Mouse (Mus musculus) urinary bladder, adult 18-20 months (tissue): ENCODE results near the gene Gab2.

ENCODE experiments used
- DNase-seq, 2 experiments: peaks; one replicate each; pipeline ENCODE4 v3.0.0; 2022; ENCODE audit warnings: low spot score in 2 of 2, mixed read lengths in 2 of 2

Gene Gab2

DNA sequence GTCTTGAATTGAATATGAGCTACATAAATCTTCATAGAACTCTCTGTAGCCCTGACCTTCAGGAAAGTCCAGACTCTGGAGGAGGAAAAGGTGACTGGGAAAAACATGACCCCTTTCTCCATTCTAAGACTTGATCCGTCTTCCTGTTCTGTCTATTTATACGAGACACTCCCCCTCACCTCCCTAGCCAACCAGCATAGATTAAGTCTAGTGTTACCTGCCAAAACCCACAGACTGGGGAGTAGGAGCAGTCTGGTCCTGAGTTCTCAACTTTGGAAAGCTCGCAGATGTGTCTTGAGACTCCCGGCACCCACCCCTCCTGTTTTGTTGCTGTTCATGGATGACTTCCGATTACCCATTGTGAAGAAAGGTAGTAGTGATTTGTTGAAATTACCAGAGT lies 166.8 kb downstream of the Gab2 start:
- peak in 1 of 2 experiments; percentile 16 for DNase-seq

DNA sequence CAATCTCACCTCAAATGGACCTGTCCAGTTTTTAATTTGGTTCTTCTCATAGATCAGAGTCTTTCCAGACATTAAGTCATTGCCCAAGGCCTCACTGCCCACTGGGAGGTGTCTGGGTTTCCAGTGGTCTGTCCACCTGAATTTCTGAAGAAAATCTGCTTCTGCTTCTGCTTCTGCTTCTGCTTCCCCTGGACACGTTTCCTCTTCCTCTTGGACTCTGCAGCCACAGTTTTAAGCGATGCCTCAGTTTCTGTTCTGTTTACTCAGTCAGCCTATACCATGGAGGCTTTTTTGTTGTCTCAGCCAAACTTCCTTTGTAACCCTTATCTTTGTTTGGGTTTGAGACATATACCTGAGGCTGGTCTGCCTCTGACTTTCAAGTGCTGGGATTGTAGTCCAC lies 170.3 kb downstream of the Gab2 start:
- no peak for DNase-seq

DNA sequence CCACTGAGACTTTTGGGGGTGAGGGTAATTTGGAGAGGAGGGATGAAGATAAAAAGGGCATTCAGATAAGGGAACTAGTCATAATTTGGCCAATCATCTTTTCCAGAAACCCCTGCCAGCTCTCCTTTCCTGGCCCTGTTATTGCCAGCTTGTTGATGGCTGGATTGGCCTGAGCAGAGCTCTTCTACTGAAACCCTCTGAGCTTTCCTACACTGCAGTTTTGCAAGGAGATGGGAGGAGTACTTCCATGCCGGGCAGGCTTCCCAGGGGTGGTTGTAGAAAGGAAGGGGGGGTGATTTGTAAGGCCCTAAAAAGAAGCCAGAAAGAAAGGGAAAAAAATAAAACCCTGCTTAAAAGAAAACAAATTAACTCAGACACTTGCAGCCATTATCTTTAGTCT lies 181.2 kb downstream of the Gab2 start:
- peak in 1 of 2 experiments; percentile 74 for DNase-seq

DNA sequence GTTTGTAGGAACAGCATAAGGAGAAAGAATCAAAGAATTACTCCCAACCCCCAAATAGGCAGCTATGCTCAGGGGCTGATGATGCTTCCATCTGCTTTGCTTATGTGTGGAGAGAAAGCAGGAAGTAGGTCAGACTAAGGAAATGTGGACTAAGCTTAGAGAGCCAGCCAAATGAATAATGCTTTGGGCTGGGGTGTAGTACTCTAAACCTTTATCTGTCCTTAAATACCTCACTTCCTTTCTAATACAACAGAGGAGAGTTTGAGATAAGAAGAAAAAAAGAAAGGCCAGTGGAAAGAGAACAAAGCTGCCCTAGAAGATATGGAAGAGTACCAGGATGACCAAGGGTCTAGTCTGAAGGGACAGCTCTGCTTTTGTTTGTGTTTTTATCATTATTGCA lies 189.0 kb downstream of the Gab2 start:
- DNase-seq = no peak

DNA sequence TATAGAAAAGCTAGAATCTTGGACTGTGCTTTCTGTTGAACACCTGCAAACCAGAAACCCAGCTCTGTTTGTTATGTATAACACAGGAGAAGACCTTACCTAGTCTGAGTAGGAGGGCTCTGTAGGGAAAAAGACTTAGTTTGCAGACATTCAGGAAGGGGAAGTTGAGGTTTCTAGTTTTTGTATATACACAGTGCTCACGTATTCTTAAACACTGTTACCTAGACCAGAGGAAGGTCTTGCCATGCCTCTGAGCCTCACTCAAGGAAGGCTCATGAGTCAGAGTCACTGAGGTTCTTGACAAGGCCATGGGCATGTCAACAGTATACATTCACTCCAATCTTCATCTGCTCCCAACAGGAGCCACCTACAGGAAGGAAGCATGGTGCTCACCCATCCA lies 189.7 kb downstream of the Gab2 start:
- no peak for DNase-seq

DNA sequence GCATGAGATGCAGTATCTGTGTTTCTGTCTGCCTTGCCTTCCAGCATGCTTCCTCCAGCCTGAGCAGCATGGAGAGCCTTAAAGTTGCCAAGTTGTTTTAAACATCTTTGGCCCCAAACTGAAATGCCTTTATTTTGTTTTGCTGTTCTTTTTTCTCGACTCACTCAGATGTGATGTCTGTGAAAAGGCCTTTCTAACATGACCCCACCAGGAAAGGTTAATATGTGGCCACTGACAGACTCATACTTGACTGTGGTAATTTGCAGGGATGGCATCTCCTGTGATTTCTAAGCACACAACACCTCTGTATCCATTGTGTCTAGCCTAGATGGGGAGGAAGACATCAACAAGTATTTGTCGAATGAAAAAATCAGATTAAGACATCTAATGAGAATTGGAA lies 215.6 kb downstream of the Gab2 start:
- no peak for DNase-seq

DNA sequence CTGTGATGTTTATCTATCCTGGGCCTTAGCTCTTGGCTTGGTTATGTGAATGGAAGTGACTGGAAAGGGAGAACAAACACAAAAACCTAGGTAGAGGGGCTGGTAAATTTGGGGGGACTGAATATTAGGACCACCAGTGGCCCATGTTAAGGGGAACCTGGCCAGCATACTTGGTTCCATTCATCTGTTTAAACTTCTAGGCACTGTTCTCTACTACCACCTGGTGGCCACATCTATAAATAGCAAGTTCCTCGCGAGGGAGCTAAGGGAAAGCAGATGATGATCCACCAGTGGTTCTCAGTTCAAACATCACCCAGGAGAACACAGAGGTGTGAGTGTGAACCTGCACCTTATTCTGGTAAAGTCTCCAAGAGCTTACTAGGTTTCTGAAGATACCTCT lies 216.1 kb downstream of the Gab2 start:
- DNase-seq = peak; percentile 16 to 24

DNA sequence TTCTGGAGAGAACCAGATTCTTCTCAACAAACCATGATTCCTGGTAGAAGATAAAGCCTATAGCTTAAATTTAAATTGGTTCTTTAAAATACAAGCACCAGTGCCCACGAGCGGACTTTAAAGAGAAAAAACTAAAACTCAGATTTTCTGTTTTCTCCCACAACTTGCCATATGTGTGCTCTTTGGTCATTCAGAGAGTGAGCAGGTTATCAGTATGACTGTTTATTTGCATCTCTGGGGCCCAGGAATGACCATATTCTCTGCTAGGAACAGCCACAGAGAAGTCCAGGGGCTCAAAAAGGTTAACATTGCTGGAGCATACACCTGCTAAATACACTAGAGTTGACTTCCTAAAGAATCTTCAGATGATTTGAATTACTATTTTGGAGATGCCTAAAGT lies 216.9 kb downstream of the Gab2 start:
- no peak for DNase-seq

DNA sequence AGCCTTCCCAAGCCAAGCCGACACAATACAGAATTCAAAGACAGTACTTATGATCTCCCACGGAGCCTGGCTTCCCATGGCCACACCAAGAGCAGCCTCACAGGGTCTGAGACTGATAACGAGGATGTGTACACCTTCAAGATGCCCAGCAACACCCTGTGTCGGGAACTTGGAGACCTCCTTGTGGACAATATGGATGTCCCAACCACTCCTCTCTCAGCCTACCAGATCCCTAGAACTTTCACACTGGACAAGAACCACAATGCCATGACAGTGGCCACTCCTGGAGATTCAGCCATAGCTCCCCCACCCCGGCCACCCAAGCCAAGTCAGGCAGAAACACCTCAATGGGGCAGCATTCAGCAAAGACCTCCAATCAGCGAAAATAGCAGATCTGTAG lies 217.6 kb downstream of the Gab2 start:
- no peak for DNase-seq

DNA sequence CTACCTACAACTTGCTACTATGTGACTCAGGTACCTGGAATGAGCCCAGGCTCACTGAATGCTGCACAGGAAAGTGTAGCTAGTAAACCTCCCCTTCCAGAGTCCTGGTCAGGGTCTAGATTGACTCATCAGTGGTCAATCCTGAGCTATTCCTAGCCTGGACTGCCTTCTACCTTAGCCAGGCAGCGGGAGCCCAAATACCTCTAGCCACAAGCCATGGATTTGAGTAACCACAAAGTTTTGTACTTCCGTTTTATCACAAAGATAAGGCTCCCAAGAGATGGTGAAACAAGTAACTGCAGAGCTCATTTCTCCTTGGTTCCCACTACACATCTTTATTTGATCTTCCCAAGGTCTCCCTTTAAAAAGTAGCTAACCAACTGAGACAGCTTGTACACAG lies 219.5 kb downstream of the Gab2 start:
- no peak for DNase-seq

DNA sequence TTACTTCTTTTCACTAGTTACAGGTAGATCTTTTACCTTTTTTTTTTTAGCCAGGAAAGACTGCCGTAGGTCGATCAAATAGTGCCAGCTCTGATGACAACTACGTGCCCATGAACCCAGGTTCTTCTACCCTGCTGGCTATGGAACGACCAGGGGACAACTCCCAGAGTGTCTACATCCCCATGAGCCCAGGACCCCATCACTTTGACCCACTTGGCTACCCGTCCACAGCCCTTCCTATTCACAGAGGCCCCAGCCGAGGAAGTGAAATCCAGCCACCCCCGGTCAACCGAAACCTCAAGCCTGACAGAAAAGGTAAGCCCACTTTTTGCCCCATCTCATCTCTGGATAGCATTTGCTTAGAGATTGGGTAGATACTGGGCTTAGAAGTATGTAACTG lies 219.9 kb downstream of the Gab2 start:
- DNase-seq = no peak

DNA sequence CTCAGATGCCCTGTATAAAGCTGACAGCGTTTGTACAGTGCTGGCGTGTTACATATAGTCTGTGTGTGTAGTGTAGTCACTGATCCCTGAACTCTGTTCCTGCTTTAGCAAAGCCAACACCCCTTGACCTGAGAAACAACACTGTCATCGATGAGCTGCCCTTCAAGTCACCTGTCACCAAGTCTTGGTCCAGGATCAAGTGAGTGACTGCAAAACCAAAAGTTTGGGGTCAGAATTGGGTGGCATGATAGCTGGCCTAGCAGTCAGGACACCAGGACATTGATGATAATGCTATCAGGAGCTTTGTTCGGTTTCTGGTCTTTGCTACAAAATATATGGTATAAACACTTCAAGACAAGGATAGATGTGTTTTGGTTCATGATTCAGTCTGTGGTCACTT lies 220.9 kb downstream of the Gab2 start:
- no peak for DNase-seq

DNA sequence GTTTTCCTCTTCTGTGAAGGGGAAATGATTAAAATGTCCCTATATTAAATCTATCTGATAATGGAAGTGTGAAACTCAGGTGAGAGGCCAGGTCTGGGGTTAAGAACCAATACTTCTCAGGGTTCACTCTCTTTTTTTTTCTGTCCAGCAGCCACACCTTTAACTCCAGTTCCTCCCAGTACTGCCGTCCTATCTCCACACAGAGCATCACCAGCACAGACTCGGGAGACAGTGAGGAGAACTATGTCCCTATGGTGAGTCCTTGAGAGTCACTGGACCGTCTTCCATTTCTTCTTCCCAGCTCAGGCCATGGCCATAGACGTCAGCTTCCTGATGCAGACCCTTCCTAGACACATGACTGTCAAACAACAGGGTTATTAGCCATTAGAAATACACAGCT lies 221.5 kb downstream of the Gab2 start:
- DNase-seq = no peak

DNA sequence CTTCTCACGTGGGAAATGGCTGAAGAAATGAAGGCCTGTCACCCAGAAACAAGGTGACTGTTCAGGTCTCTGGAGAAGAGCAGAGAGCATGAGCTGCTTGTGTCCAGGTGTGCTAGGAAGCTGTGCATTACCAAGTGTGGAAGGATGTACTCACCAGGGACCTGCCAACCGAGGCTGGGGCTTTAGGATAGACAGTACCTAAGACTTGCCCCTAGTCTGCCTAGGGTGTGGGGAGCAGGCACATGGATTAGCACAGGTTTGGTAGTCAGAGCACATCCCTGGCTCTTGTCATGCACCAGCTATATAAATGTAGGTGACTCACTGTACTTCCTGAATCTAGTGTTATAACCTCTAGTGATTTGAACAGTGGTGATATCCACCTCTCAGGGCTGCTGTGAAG lies 222.2 kb downstream of the Gab2 start:
- no peak for DNase-seq

DNA sequence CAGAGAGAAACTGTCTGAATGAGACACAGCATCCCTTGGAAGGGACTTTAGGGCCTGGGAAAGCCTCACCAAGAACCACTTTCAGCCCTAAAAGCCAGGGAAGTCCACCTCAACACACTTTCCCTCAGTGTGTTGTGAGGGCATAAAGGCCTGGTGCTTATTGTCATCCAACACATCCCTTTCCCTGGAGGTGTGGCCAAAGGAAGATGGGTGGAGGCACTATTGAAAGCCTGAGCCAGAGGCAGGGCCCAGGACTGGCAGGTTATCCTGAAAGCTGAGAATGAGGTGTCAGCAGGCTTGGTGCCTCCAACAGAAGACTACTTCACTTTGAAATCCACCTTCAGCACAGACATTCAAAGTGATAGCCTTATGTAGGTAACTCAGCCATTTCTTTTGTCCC lies 223.1 kb downstream of the Gab2 start:
- no peak for DNase-seq

DNA sequence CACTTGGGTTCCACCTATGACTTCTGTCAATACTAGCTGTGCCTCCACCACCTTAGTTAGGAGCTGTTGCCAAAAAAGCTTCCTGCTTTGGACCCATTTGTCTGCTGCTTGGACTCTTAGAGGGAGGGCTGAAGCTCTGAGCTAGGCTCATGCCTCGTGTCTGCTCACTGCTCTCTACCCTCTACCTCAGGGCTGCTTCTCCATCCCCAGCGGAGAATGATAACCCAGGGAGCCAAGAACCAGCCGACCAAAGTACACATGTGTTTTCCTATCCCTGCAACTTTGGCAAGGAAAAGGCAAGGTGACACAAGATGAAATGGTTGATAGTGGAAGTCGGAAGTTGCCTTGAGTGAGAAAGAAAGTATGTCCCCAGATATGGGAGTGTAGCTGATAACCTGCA lies 223.8 kb downstream of the Gab2 start:
- DNase-seq = peak in 1 of 2 experiments; percentile 0

DNA sequence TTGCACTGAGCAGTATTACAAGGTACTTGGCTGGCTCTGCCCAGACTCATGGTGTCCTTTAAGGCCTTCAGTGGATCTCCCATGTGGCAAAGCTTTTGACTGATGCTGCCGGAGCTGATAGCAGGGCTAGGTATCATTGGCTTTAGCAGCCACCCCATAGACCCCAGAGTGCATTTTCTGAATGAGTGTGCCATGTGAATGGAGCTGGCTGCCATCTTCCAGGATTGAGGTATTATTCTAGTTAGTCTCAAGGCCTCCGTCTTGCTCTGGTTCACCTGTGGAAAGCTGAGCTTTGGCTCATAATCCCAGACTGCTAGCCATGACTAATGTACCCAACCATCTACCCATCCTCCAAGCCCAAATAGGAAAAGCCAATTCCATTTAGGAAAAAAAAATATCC lies 225.4 kb downstream of the Gab2 start:
- no peak for DNase-seq

DNA sequence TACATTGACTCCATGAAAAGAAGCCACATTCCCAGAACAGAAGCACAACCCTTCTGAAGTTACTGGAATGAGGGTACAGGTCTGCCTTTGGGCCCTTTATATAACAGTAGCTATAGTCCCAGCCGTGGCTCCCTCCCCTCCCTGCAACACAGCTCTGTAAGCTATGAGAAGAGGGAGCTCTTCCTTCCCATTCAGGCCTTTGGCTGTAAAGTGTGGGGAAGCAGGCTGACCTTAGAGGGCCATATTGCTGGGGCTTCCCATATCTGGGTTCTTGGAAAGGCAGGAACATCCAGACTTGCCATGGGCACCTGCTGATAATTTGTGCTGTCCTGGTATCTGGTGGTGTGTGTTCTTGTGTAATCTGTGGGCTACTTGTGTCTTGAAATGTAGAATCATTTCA lies 226.2 kb downstream of the Gab2 start:
- DNase-seq = no peak

DNA sequence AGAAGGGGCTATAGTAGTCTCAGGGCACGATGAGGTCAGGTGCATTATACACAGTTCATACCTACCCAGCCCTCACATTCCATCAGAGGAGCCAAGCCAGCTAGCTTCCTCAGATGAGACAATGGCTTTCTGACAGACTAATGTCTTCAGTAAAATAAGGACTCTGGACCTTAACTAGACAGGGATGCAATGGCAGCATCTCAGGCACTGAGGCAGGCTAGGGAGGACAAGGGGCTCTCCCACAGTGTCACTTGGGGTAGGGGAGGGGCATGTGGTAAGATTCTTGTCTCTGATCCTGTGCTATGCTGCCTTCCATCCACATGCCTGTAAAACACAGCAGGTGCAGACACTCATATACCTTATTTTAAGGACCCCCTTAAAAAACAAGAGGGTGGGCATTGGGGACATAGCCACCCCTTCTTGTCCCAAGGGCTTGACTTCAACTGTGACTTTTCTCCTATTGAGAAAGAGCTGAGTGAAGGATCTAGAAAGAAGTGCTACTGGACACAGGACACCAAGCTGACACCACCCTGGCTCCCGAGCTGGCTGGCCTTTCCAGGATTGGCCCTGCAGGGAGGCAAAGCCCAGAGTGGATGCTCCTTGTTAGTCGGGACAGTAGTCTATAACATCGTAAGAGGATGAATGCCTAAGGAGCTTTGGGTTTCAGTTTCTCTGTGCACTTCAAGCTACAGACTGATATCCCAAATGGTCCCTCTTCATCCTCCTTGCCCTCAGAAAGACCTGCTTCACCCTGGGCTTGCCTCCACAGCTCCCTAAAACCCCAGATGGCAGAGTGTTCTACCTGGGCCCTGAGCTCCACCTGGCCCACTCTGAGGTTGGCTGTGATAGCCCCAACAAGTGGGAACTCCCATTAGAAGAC lies 228.3 kb downstream of the Gab2 start:
- no peak for DNase-seq

DNA sequence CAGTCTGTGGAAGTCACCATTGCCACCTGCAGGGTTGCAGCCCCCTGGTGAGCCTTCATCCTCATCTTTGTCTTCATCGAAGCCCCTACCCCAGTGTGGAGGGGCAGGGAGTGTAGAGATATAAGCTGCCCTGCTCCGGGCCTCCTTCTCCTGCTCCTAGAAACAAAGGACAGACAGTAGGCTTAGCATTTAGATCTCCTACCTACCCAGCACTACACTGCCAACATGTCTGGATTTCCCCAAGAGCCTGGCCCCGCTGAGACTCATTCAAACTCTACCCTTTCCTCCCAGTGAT lies 228.9 kb downstream of the Gab2 start:
- DNase-seq = no peak

DNA sequence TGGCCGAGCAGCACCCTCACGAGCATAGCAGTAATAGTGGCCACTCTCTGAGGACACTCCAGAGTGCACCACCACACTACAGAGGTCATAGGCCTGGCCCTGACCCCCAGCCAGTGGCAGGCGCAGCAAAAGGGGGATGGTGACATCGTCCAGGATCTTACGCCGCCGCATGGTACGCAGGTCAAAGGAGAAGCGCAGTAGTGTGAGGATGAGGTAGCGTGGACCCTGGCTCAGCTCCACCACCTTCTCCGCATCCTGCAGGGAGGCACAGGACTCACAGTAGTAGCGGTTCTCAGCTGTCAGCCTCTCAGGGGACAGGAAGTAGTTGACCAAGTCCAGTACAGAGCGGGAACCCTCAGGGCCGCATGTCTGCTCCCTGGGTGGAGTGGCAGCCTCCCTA lies 230.2 kb downstream of the Gab2 start:
- no peak for DNase-seq

DNA sequence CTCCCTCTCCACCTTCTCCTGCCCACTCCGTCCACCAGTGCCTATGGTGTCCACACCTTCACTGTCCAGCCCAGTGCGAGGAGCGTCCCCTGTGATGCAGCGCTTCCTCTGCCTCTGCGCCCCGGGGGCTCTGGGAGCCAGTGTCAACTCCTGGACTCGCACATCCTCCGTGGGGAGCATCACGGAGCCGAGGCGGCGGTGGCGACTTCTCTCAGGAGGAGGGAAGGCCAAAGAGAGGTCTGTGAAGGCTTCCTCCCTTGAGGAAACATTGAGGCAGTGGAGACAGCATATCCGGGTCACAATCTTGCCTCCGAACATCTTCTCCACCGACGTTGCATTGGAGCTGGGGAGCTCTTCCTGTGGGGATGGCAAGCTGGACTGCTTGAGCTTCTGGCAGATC lies 230.8 kb downstream of the Gab2 start:
- DNase-seq = no peak

DNA sequence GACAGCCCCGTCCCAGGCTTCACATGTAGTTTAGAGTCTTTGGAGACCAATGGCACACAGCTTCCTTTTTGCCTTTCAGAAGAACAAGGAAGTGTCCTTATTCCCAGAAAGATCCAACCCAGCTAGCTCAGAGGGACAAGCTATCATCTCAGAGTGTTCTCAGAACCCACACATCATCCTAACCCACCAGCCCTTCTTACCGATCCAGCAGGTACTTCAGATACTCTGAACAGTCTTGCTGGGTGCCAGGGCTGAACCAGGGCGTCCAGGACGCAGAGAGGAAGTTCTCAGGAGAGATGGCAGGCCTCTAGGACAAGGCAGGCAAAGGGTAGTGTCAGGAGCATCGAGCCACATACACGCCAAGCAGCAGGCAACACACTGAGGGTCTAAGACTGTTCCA lies 231.5 kb downstream of the Gab2 start:
- DNase-seq = no peak

DNA sequence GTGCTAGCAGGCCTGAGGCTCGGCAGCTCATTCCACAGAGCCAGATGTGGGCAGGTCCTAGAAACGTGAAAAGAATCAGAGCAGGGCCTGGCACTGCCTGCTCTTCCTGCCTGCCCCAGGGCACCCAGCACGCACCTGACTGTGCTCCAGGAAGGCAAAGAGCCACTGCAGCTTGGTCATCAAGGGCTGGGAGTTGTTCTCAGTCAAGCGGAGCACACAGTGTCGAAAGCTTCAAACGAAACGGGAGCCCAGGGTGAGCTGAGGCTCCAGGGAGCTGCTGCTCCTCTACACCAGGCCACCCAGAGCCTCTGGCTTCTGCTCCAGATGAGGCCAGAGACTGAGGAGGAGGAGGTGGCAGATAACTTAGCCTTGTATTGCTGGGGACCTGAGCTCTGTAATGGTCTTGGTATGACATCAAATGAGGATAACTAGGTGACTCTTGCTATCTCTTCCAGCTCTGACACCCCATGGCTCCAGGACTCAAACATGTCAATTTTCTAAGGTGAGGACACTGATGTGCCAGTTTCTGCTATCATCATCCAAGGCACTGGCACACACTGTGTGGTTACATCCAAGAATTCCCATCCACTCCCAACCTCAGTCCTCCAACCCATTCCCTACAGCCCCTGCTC lies 232.1 kb downstream of the Gab2 start:
- no peak for DNase-seq
